Mouse (Mus musculus) liver, embryonic 15.5 days (tissue): Measurements from ENCODE around the gene Qrfp. TPM values are rescaled to one million over a fixed set of nuclear protein-coding genes. Genes with fewer than 3 reads are reported as not detected.

Experiments
- ATAC-seq: fragments of 200-750 bp; cut with Nextera tagmentation; 2 replicates; pipeline ENCODE4 v1.8.0; 2017; ENCODE audit warnings: moderate number of reproducible peaks, mild to moderate bottlenecking, moderate library complexity; ENCODE audit not compliant: insufficient read depth
- H3K27ac ChIP-seq: fragments of 300-500 bp; sonication (generic); replicated peaks from 2 replicates; pipeline ENCODE4 v1.5.1; 2015; ENCODE audit warnings: mild to moderate bottlenecking, inconsistent platforms
- H3K27me3 ChIP-seq: fragments of 300-500 bp; sonication (generic); 2 replicates; pipeline ENCODE4 v1.6.1; 2015; ENCODE audit warnings: mild to moderate bottlenecking, inconsistent platforms
- H3K36me3 ChIP-seq: fragments of 300-500 bp; sonication (generic); replicated peaks from 2 replicates; pipeline ENCODE4 v1.6.1; 2015; ENCODE audit warnings: moderate library complexity, mild to moderate bottlenecking, inconsistent platforms
- H3K4me1 ChIP-seq: fragments of 300-500 bp; sonication (generic); replicated peaks from 2 replicates; pipeline ENCODE4 v1.6.1; 2015; ENCODE audit warnings: inconsistent platforms
- H3K4me2 ChIP-seq: fragments of 300-500 bp; sonication (generic); 2 replicates; pipeline ENCODE4 v1.6.1; 2015; ENCODE audit warnings: moderate library complexity, mild to moderate bottlenecking, inconsistent platforms
- H3K4me3 ChIP-seq: fragments of 300-500 bp; sonication (generic); replicated peaks from 2 replicates; pipeline ENCODE4 v1.5.1; 2015; ENCODE audit warnings: mild to moderate bottlenecking, inconsistent platforms
- H3K9ac ChIP-seq: fragments of 300-500 bp; sonication (generic); 2 replicates; pipeline ENCODE4 v1.6.1; 2015; ENCODE audit warnings: moderate library complexity, mild to moderate bottlenecking, inconsistent platforms
- H3K9me3 ChIP-seq: fragments of 300-500 bp; sonication (generic); replicated peaks from 2 replicates; pipeline ENCODE4 v1.6.1; 2016; ENCODE audit warnings: inconsistent platforms
- polyA plus RNA-seq: library from polyadenylated mRNA; unstranded; fragments of >200 nt; fragmentation: Nextera tagmentation; extraction: Ambion mirVana; gene quantifications from 2 replicates; pipeline ENCODE4 v1.2.1, GENCODE M21; 2015

The Qrfp gene
- polyA plus RNA-seq, 1 experiment from 2014 or later = 0.08 TPM

DNA sequence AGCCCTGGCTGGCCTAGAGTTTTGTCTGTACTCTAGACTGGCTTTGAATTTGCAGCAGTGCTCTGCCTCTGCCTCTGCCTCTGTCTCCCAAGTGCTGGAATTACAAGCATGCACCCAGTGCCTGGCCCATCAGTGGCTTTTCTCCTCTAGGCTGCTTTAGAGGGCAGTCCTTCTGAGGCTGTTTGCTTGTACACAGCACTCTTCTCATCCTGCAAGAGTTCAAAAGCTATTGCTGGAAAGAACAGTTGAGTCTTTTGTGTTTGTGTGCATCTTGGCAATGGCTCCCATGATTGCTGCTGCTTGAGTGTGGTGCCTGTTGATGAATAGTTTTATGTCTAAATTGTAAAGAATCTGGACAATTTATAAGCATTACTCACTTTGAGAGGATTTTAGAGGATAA is 52.9 kb downstream of the Qrfp start:
- no peak overlapping the region for H3K4me2 ChIP-seq
- H3K9me3 ChIP-seq = no peaks in the 10 kb centered on the region
- H3K9ac ChIP-seq = no peak overlapping the region
- no peak overlapping the region for H3K27ac ChIP-seq
- H3K4me3 ChIP-seq = no peak overlapping the region
- H3K4me1 ChIP-seq = peaks cover 39% of the 10 kb centered on the region
- no peaks in the 10 kb centered on the region; the same call in 1 of the 2 replicates for H3K36me3 ChIP-seq
- no peak for ATAC-seq
- H3K27me3 ChIP-seq = no peaks in the 10 kb centered on the region

Other genes starting within 250 kb of the Qrfp start
- gene Fubp3, start 237.9 kb downstream of the Qrfp start, polyA plus RNA-seq = 15.4 and 20.6 TPM in 2 replicates
- not detected in 2 replicates for gene Prdm12, start 170.5 kb downstream of the Qrfp start, polyA plus RNA-seq
- 29.0 and 32.0 TPM in 2 replicates for gene Exosc2, start 139.9 kb downstream of the Qrfp start, polyA plus RNA-seq
- gene Abl1, start 122.2 kb downstream of the Qrfp start, polyA plus RNA-seq = 5.9 and 7.5 TPM in 2 replicates
- gene Fibcd1, start 35.4 kb upstream of the Qrfp start, polyA plus RNA-seq = 0.02 TPM in 1 of 2 replicates, not detected in the other
- gene Lamc3, start 76.7 kb upstream of the Qrfp start, polyA plus RNA-seq = 0.06 TPM in 1 of 2 replicates, not detected in the other
- gene Aif1l, start 139.6 kb upstream of the Qrfp start, polyA plus RNA-seq = 1.2 and 1.5 TPM in 2 replicates
- gene Nup214, start 163.9 kb upstream of the Qrfp start, polyA plus RNA-seq = 40.5 and 44.7 TPM in 2 replicates